Mouse (Mus musculus): Measurements from ENCODE around the gene Kndc1. TPM values are rescaled to one million over a fixed set of nuclear protein-coding genes. Genes with fewer than 3 reads are reported as not detected.

Kndc1 gene
- polyA plus RNA-seq, 1 experiment from 2014 or later: 0.12 TPM

- peak overlapping the region; percentile 41 for H3K4me3 ChIP-seq (ENCODE audit: low read length)
- ATAC-seq (ENCODE audit: low FRiP score, low TSS enrichment): 0 out of 2 replicates have a peak, but pooled peaks have one; percentile 30
- no peak overlapping the region for H3K27ac ChIP-seq (ENCODE audit: low read length)
- H3K27me3 ChIP-seq (ENCODE audit: insufficient read depth, low read length): peaks cover 64% of the 10 kb centered on the region
- peak overlapping the region; percentile 52 for H3K4me2 ChIP-seq (replicated peaks; ENCODE audit: low read depth, low read length)
- H3K9me3 ChIP-seq (ENCODE audit: low read length): no peaks in the 10 kb centered on the region
- WGBS: 3% methylated on average over 67 of the region's 68 CpGs
- 0 out of 2 replicates have a peak overlapping the region, but pooled peaks have one; percentile 17 for H3K9ac ChIP-seq (replicated peaks; ENCODE audit: low read length)
- H3K36me3 ChIP-seq (ENCODE audit: insufficient read depth, low read length): no peaks in the 10 kb centered on the region
- H3K4me1 ChIP-seq (ENCODE audit: insufficient read depth, low read length): peaks cover 8% of the 10 kb centered on the region; the same call in 1 of the 2 replicates
These were observed 50.1 kb downstream of the Kndc1 start for GRCm38 (mm10) chr7:139944291-139945240.

DNA sequence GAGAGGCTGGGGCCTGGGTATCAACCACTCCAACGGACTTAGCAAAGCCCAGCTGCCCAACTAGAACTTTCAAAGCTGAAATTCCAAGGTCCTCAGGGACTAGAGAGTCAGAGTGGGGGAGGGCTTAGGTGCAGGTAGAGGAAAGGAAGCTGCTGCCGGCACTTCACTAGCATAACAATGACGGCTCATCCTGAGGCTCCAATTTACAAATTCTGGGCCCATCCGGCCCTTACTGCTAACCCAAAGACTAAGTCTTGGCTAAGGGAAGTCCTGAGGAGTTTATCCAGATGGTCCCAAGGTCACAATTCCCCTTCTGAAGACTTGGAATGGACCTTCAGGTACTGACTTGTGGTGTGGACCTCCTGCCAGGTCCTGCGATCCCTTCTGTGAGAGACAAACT is 51.0 kb downstream of the Kndc1 start:
- ATAC-seq (ENCODE audit: low FRiP score, low TSS enrichment): no peak

DNA sequence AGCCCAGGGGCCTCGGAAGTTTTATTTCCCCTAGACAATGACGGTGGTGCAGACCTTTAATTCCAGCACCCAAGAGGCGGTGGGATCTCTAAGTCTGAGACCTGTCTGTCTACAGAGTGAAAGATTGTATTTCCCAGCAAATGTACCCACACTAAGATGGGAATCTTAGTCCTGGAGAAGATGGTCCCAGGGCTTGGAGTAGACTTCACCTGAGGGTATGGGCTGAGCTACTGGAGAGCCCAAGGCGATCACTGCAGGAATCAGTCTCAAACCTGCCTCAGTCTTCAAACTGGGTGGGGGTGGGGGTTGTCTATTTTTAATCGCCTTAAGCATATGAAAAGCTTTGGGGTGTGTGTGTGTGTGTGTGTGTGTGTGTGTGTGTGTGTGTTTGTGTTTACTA is 51.5 kb downstream of the Kndc1 start:
- 30% methylated on average over 5 of the region's 5 CpGs for WGBS
- peaks cover 61% of the 10 kb centered on the region for H3K27me3 ChIP-seq (ENCODE audit: insufficient read depth, low read length)
- H3K27ac ChIP-seq (ENCODE audit: low read length): no peak overlapping the region

More for the DNA sequence above, 51.0 kb downstream of the Kndc1 start:
- H3K4me1 ChIP-seq (ENCODE audit: insufficient read depth, low read length): peaks cover 8% of the 10 kb centered on the region; the same call in 1 of the 2 replicates
- WGBS: 19% methylated on average over 5 of the region's 5 CpGs
- no peak overlapping the region for H3K9ac ChIP-seq (replicated peaks; ENCODE audit: low read length)
- H3K4me2 ChIP-seq (replicated peaks; ENCODE audit: low read depth, low read length): no peak overlapping the region
- H3K27me3 ChIP-seq (ENCODE audit: insufficient read depth, low read length): peaks cover 64% of the 10 kb centered on the region
- no peak overlapping the region for H3K4me3 ChIP-seq (ENCODE audit: low read length)
- H3K36me3 ChIP-seq (ENCODE audit: insufficient read depth, low read length): no peaks in the 10 kb centered on the region
- H3K27ac ChIP-seq (ENCODE audit: low read length): no peak overlapping the region
- no peaks in the 10 kb centered on the region for H3K9me3 ChIP-seq (ENCODE audit: low read length)

DNA sequence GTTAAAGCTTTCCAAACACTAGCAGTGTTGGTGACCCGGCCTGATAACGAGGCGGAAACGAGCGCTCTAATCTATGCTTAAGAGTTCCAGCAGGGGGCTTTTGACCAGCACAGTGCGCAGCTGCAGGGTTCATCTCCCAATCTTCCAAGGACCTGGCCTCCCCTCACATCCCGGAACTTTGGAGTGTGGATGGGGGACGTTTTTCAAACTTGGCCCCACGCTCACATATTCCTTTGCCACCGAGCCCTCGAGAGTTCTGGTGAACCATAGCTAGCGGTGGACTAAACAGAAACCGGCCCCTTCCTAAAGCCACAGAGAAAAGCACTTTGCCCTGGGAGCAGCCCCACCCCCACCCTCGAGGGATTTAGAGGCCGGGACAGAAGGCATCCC is 55.4 kb downstream of the Kndc1 start:
- Histone ChIP-seq H3K36me3 (ENCODE audit: insufficient read depth, low read length) (no peaks in the 10 kb centered on the region), H3K9me3 (ENCODE audit: low read length) (no peaks in the 10 kb centered on the region), H3K27me3 (ENCODE audit: insufficient read depth, low read length) (peaks cover 22% of the 10 kb centered on the region), H3K9ac (replicated peaks; ENCODE audit: low read length) (peak overlapping the region; percentile 73), H3K4me1 (ENCODE audit: insufficient read depth, low read length) (0 out of 2 replicates have a peak, but pooled peaks cover 6% of the 10 kb centered on the region), H3K4me3 (ENCODE audit: low read length) (peak overlapping the region; percentile 67), H3K4me2 (replicated peaks; ENCODE audit: low read depth, low read length) (peak overlapping the region; percentile 91), H3K27ac (ENCODE audit: low read length) (peak overlapping the region; percentile 51)
- under 1% methylated on average over 15 of the region's 15 CpGs for whole genome bisulfite sequencing
- ATAC-seq (ENCODE audit: low FRiP score, low TSS enrichment): peak; percentile 86

More for the DNA sequence above, 51.5 kb downstream of the Kndc1 start:
- no peak for ATAC-seq (ENCODE audit: low FRiP score, low TSS enrichment)
- Histone ChIP-seq H3K4me3 (ENCODE audit: low read length) (no peak overlapping the region), H3K9ac (replicated peaks; ENCODE audit: low read length) (no peak overlapping the region), H3K9me3 (ENCODE audit: low read length) (no peaks in the 10 kb centered on the region), H3K4me2 (replicated peaks; ENCODE audit: low read depth, low read length) (no peak overlapping the region), H3K4me1 (ENCODE audit: insufficient read depth, low read length) (peaks cover 8% of the 10 kb centered on the region; the same call in 1 of the 2 replicates), H3K36me3 (ENCODE audit: insufficient read depth, low read length) (no peaks in the 10 kb centered on the region)

DNA sequence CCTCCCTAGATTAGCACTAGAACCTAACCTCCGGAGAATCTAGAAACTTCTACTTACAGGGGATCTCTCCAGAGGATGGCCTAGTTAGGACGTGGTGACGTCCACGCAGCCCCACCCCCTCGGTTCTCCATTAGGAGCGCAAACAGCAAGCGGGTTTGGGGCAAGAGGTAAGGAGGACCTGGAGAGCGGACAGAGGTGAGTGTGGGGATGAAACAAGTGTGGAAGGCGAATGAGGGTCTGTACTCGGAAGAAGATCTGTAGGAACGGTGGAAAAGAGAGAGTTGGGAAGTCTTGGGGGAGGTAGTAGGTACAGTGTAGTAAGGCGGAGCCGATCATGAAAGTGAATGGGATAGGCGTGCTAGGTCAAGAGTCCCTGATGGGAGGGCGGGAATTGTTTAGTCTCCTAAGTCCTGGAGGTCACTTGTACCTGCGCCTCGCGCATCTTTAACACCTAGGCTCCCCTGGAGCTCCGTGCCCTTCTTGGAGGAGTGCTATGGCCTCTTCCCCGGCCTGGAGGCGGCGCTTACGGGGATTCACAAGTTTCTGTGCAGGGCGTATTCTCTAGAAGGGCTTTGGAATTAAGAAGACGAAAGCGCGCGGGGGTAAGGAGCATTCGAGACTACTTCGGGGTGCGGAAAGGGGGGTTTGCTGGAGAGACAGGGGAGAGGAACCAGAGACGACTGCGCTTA is 55.9 kb downstream of the Kndc1 start:
- H3K9ac ChIP-seq (replicated peaks; ENCODE audit: low read length): peak overlapping the region; percentile 73
- H3K4me2 ChIP-seq (replicated peaks; ENCODE audit: low read depth, low read length): peak overlapping the region; percentile 91
- peak; percentile 80 for ATAC-seq (ENCODE audit: low FRiP score, low TSS enrichment)
- peak overlapping the region; percentile 67 for H3K4me3 ChIP-seq (ENCODE audit: low read length)
- H3K27ac ChIP-seq (ENCODE audit: low read length): peak overlapping the region; percentile 51
- H3K9me3 ChIP-seq (ENCODE audit: low read length): no peaks in the 10 kb centered on the region
- peaks cover 17% of the 10 kb centered on the region for H3K27me3 ChIP-seq (ENCODE audit: insufficient read depth, low read length)
- under 1% methylated on average over 33 of the region's 33 CpGs for WGBS
- H3K36me3 ChIP-seq (ENCODE audit: insufficient read depth, low read length): no peaks in the 10 kb centered on the region
- 0 out of 2 replicates have a peak, but pooled peaks cover 6% of the 10 kb centered on the region for H3K4me1 ChIP-seq (ENCODE audit: insufficient read depth, low read length)

DNA sequence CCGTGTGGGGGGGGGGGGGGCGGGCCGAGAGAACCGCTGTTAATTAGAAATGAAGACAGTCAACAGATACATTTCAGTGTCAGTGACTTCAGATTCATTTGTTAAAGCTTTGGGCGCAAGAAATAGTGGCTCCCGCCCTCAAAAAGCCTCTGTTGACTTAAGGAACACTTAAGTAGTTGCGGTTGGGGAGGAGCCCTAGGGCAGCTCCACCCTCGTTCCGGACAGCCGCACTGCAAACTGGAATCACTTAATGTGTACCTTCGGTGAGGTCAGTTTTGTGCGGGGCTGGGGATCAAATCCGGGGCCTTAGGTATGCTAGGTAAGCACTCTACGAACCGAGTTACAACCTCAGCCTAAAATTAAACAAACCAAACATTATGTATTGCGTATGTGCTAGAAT is 56.6 kb downstream of the Kndc1 start:
- Histone ChIP-seq H3K4me1 (ENCODE audit: insufficient read depth, low read length) (0 out of 2 replicates have a peak, but pooled peaks cover 6% of the 10 kb centered on the region), H3K27ac (ENCODE audit: low read length) (peak overlapping the region; percentile 51; the same call in 1 of the 2 replicates), H3K4me2 (replicated peaks; ENCODE audit: low read depth, low read length) (peak overlapping the region; percentile 91), H3K9ac (replicated peaks; ENCODE audit: low read length) (peak overlapping the region; percentile 73), H3K27me3 (ENCODE audit: insufficient read depth, low read length) (peaks cover 10% of the 10 kb centered on the region), H3K9me3 (ENCODE audit: low read length) (no peaks in the 10 kb centered on the region), H3K4me3 (ENCODE audit: low read length) (peak overlapping the region; percentile 67), H3K36me3 (ENCODE audit: insufficient read depth, low read length) (no peaks in the 10 kb centered on the region)
- peak; percentile 50; the same call in 1 of the 2 replicates for ATAC-seq (ENCODE audit: low FRiP score, low TSS enrichment)
- WGBS: 5% methylated on average over 13 of the region's 16 CpGs

DNA sequence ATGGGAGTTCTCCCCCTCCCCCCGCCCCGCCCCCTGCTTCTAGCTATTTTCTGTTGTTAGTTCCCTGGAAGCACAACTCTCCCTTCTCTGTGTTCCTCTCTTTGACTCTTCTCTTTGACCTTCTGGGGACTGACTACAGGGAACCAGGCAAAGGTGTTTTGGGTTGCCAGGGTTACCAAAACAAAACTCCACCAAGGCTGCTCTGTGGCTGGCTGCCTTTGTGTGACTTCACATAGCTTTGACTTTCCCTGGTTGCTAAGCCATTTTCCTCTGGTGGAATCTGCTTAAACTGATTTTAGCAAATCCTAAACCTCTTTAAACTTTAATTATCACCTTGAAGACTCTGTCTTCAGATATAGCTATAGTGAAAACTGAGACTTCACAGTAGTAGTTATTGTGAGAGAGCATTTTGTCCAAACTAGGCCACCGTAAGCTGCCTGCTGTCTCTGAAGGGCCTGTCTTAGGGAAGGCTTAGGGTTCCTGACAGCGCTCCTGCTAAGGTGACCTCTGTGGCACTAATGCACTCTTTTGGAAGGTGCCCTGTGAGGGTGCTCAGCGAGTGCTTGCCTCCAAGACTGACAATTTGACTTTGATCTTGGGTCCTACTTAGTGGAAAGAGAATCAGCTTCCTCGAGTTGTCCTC is 57.6 kb downstream of the Kndc1 start:
- H3K4me3 ChIP-seq (ENCODE audit: low read length): no peak overlapping the region
- H3K27ac ChIP-seq (ENCODE audit: low read length): no peak overlapping the region
- H3K36me3 ChIP-seq (ENCODE audit: insufficient read depth, low read length): no peaks in the 10 kb centered on the region
- 0 out of 2 replicates have a peak, but pooled peaks cover 6% of the 10 kb centered on the region for H3K4me1 ChIP-seq (ENCODE audit: insufficient read depth, low read length)
- no peak overlapping the region for H3K4me2 ChIP-seq (replicated peaks; ENCODE audit: low read depth, low read length)
- H3K9me3 ChIP-seq (ENCODE audit: low read length): no peaks in the 10 kb centered on the region
- ATAC-seq (ENCODE audit: low FRiP score, low TSS enrichment): no peak
- 67% methylated on average over 6 of the region's 6 CpGs for WGBS
- no peak overlapping the region for H3K9ac ChIP-seq (replicated peaks; ENCODE audit: low read length)
- H3K27me3 ChIP-seq (ENCODE audit: insufficient read depth, low read length): peaks cover 2% of the 10 kb centered on the region; the same call in 1 of the 2 replicates

GRCm38 (mm10) chr7:139955505-139955904 is 61.0 kb downstream of the Kndc1 start:
- WGBS: 69% methylated on average over 4 of the region's 4 CpGs
- Histone ChIP-seq H3K9me3 (ENCODE audit: low read length) (no peaks in the 10 kb centered on the region), H3K4me3 (ENCODE audit: low read length) (no peak overlapping the region), H3K4me1 (ENCODE audit: insufficient read depth, low read length) (peaks cover 13% of the 10 kb centered on the region; the same call in 1 of the 2 replicates), H3K9ac (replicated peaks; ENCODE audit: low read length) (no peak overlapping the region), H3K27me3 (ENCODE audit: insufficient read depth, low read length) (0 out of 2 replicates have a peak, but pooled peaks cover 4% of the 10 kb centered on the region), H3K36me3 (ENCODE audit: insufficient read depth, low read length) (no peaks in the 10 kb centered on the region), H3K27ac (ENCODE audit: low read length) (no peak overlapping the region), H3K4me2 (replicated peaks; ENCODE audit: low read depth, low read length) (no peak overlapping the region)
- ATAC-seq (ENCODE audit: low FRiP score, low TSS enrichment): no peak

DNA sequence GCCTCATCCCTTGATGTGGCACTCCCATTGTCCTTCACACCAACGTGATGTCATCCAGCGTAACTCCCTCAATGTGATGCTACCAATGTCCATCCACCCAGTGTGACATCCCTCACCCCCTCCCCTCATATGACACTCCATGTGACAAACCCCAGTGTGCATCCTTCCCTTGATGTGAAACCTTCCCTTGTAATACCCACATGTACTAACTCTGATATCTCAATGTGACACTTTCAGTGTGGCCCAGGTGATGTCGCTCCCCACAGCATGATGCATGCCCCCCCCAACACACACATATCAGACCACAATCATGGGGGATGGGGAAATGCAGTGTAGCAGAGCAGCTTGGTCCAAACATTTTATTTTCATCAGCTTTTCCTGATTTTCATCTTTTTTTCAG is 62.2 kb downstream of the Kndc1 start:
- Histone ChIP-seq H3K36me3 (ENCODE audit: insufficient read depth, low read length) (no peaks in the 10 kb centered on the region), H3K27ac (ENCODE audit: low read length) (no peak overlapping the region), H3K4me2 (replicated peaks; ENCODE audit: low read depth, low read length) (no peak overlapping the region), H3K27me3 (ENCODE audit: insufficient read depth, low read length) (0 out of 2 replicates have a peak, but pooled peaks cover 4% of the 10 kb centered on the region), H3K9ac (replicated peaks; ENCODE audit: low read length) (no peak overlapping the region), H3K4me1 (ENCODE audit: insufficient read depth, low read length) (peaks cover 10% of the 10 kb centered on the region; the same call in 1 of the 2 replicates), H3K4me3 (ENCODE audit: low read length) (no peak overlapping the region), H3K9me3 (ENCODE audit: low read length) (no peaks in the 10 kb centered on the region)
- ATAC-seq (ENCODE audit: low FRiP score, low TSS enrichment): no peak
- WGBS: 83% methylated on average over 3 of the region's 3 CpGs

Measured in kidney, embryonic 16.5 days (tissue).